Mouse (Mus musculus) neural tube, embryonic 15.5 days (tissue): ENCODE results near the gene Epb41l1. TPM values are rescaled to one million over a fixed set of nuclear protein-coding genes. Genes with fewer than 3 reads are reported as not detected.

Experiments
- ATAC-seq: fragments of 200-750 bp; cut with Nextera tagmentation; 2 replicates; pipeline ENCODE4 v1.8.0; 2017; ENCODE audit warnings: mild to moderate bottlenecking, moderate TSS enrichment, moderate library complexity; ENCODE audit not compliant: low FRiP score
- H3K27ac ChIP-seq: fragments of 300-500 bp; sonication (generic); replicated peaks from 2 replicates; pipeline ENCODE4 v1.5.1; 2015; ENCODE audit warnings: mild to moderate bottlenecking, inconsistent platforms
- H3K27me3 ChIP-seq: fragments of 300-500 bp; sonication (generic); replicated peaks from 2 replicates; pipeline ENCODE4 v1.6.1; 2015; ENCODE audit warnings: inconsistent platforms
- H3K36me3 ChIP-seq: fragments of 300-500 bp; sonication (generic); 2 replicates; pipeline ENCODE4 v1.6.1; 2015; ENCODE audit warnings: inconsistent platforms
- H3K4me1 ChIP-seq: fragments of 300-500 bp; sonication (generic); 2 replicates; pipeline ENCODE4 v1.6.1; 2015; ENCODE audit warnings: inconsistent platforms
- H3K4me2 ChIP-seq: fragments of 300-500 bp; sonication (generic); 2 replicates; pipeline ENCODE4 v1.6.1; 2015; ENCODE audit warnings: inconsistent platforms, mild to moderate bottlenecking, moderate library complexity
- H3K4me3 ChIP-seq: fragments of 300-500 bp; sonication (generic); replicated peaks from 2 replicates; pipeline ENCODE4 v1.5.1; 2015; ENCODE audit warnings: mild to moderate bottlenecking, inconsistent platforms
- H3K9ac ChIP-seq: fragments of 300-500 bp; sonication (generic); replicated peaks from 2 replicates; pipeline ENCODE4 v1.6.1; 2015; ENCODE audit warnings: mild to moderate bottlenecking, inconsistent platforms
- H3K9me3 ChIP-seq: fragments of 300-500 bp; sonication (generic); replicated peaks from 2 replicates; pipeline ENCODE4 v1.6.1; 2016; ENCODE audit warnings: inconsistent platforms
- WGBS: fragments of 180-500 bp; shearing (Covaris S2); methylation state at CpG from one replicate; pipeline ENCODE4 v1.1.7; 2015; ENCODE audit warnings: mixed read lengths; 5-methylcytosine and 5-hydroxymethylcytosine counted together
- polyA plus RNA-seq: library from polyadenylated mRNA; unstranded; fragments of >200 nt; fragmentation: Nextera tagmentation; extraction: Ambion mirVana; gene quantifications from 2 replicates; pipeline ENCODE4 v1.2.1, GENCODE M21; 2015

The Epb41l1 gene
- polyA plus RNA-seq, 1 experiment from 2014 or later, result 14.8 TPM

DNA sequence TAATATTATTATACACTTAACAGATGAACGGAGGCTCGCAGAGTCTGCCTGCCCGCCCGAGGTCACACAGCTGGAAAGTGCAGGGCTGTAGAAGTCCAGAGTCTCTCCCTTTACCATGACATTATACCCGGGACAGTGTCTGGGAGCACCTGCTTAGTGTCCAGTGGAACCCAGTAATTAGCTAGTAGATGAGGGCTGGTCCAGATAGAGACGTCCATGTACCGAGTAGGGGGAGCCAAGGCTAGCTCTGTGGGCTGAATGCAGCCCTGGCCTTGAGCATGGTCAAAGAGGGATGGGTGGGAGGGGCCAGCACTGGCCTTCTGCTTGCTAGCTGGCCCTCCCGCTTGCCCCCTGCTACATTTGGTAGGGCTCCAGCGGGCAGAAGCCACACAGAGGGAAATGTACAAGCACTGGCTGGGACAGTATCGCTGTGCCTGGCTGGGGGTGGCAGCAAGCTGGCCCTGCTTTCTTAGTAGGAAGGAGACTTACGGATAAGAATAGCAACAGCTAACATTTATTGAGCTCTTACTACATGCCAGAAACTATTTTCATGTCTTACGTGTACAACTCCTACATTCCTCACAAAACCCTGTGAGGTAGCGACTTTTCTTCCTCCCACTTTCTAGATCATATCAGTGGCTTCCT is 57.5 kb downstream of the Epb41l1 start:
- Histone ChIP-seq H3K4me3 (no peak overlapping the region), H3K27ac (no peak overlapping the region), H3K9me3 (no peaks in the 10 kb centered on the region), H3K9ac (no peak overlapping the region), H3K36me3 (no peaks in the 10 kb centered on the region), H3K4me1 (peaks cover 44% of the 10 kb centered on the region), H3K27me3 (no peaks in the 10 kb centered on the region), H3K4me2 (no peak overlapping the region)
- 81% methylated on average over 13 of the region's 13 CpGs for WGBS
- no peak for ATAC-seq

GRCm38 (mm10) chr2:156479833-156480232 is 59.1 kb downstream of the Epb41l1 start:
- Histone ChIP-seq H3K4me2 (no peak overlapping the region), H3K27ac (no peak overlapping the region), H3K4me3 (no peak overlapping the region), H3K9ac (no peak overlapping the region), H3K27me3 (no peaks in the 10 kb centered on the region), H3K36me3 (no peaks in the 10 kb centered on the region), H3K9me3 (no peaks in the 10 kb centered on the region), H3K4me1 (peaks cover 30% of the 10 kb centered on the region)
- no peak for ATAC-seq
- 72% methylated on average over 7 of the region's 7 CpGs for whole genome bisulfite sequencing

GRCm38 (mm10) chr2:156480267-156480666 is 59.6 kb downstream of the Epb41l1 start:
- no peak overlapping the region for H3K9ac ChIP-seq
- H3K4me1 ChIP-seq, result peaks cover 26% of the 10 kb centered on the region
- ATAC-seq, result no peak
- no peak overlapping the region for H3K4me3 ChIP-seq
- H3K36me3 ChIP-seq, result no peaks in the 10 kb centered on the region
- no peak overlapping the region for H3K27ac ChIP-seq
- H3K4me2 ChIP-seq, result no peak overlapping the region
- no peaks in the 10 kb centered on the region for H3K9me3 ChIP-seq
- no peaks in the 10 kb centered on the region for H3K27me3 ChIP-seq
- 86% methylated on average over 7 of the region's 7 CpGs for WGBS

- Histone ChIP-seq H3K4me2 (no peak overlapping the region), H3K36me3 (no peaks in the 10 kb centered on the region; the same call in 1 of the 2 replicates), H3K27ac (no peak overlapping the region), H3K4me1 (peaks cover 7% of the 10 kb centered on the region), H3K27me3 (no peaks in the 10 kb centered on the region), H3K4me3 (no peak overlapping the region), H3K9me3 (no peaks in the 10 kb centered on the region), H3K9ac (no peak overlapping the region)
- 37% methylated on average over 13 of the region's 13 CpGs for WGBS
- ATAC-seq, result no peak
Observed at GRCm38 (mm10) chr2:156482299-156482698, 61.6 kb downstream of the Epb41l1 start.

- WGBS, result 90% methylated on average over 3 of the region's 3 CpGs
- no peak overlapping the region for H3K4me2 ChIP-seq
Observed at GRCm38 (mm10) chr2:156482764-156483163, 62.1 kb downstream of the Epb41l1 start.

GRCm38 (mm10) chr2:156483204-156483603 is 62.5 kb downstream of the Epb41l1 start:
- Histone ChIP-seq H3K4me1 (peaks cover under 1% of the 10 kb centered on the region), H3K27me3 (no peaks in the 10 kb centered on the region), H3K9ac (no peak overlapping the region), H3K4me2 (no peak overlapping the region), H3K4me3 (no peak overlapping the region), H3K36me3 (no peaks in the 10 kb centered on the region; the same call in 1 of the 2 replicates), H3K9me3 (no peaks in the 10 kb centered on the region), H3K27ac (no peak overlapping the region)
- 87% methylated on average over 7 of the region's 7 CpGs for WGBS
- no peak for ATAC-seq

More at GRCm38 (mm10) chr2:156482764-156483163, 62.1 kb downstream of the Epb41l1 start:
- Histone ChIP-seq H3K9me3 (no peaks in the 10 kb centered on the region), H3K4me3 (no peak overlapping the region), H3K27ac (no peak overlapping the region), H3K4me1 (peaks cover 4% of the 10 kb centered on the region), H3K9ac (no peak overlapping the region), H3K27me3 (no peaks in the 10 kb centered on the region), H3K36me3 (no peaks in the 10 kb centered on the region; the same call in 1 of the 2 replicates)
- ATAC-seq, result no peak

GRCm38 (mm10) chr2:156486086-156486751 is 65.5 kb downstream of the Epb41l1 start:
- ATAC-seq, result no peak
- no peaks in the 10 kb centered on the region for H3K27me3 ChIP-seq
- peaks cover 13% of the 10 kb centered on the region for H3K4me1 ChIP-seq
- no peak overlapping the region for H3K4me3 ChIP-seq
- no peak overlapping the region for H3K4me2 ChIP-seq
- H3K9me3 ChIP-seq, result no peaks in the 10 kb centered on the region
- no peak overlapping the region for H3K27ac ChIP-seq
- 97% methylated on average over 12 of the region's 12 CpGs for WGBS
- no peak overlapping the region for H3K9ac ChIP-seq
- no peaks in the 10 kb centered on the region; the same call in 1 of the 2 replicates for H3K36me3 ChIP-seq

DNA sequence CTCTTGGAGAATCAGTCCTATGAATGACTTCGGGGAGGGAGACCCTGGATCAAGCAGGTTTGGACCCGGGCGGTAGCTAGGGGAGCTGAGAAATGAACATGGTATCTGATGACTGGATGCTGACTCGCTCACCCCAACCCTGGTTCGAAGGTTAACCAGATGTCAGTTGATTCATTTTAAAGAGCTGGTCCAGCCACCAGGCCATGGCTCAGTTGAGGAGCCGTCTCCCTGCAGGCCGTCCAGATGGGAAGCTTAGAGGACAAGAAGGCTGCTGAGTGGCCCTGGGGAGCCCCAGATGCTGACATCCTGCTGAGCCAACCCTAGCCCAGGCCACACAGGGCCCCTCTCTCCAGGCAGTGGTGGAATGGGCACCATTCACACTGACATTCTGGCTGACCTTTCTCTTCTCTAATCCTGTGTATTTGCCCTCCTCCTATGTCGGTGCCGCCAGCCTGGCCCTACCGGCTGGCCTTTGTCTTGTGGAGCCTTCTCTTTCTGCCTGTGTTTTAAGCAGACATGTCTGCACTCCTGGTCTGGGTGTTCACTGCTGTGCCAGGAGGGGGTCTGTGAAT is 67.0 kb downstream of the Epb41l1 start:
- Histone ChIP-seq H3K27ac (no peak overlapping the region), H3K9ac (no peak overlapping the region), H3K4me3 (no peak overlapping the region), H3K27me3 (no peaks in the 10 kb centered on the region), H3K36me3 (no peaks in the 10 kb centered on the region; the same call in 1 of the 2 replicates), H3K4me2 (no peak overlapping the region), H3K4me1 (peaks cover 16% of the 10 kb centered on the region), H3K9me3 (no peaks in the 10 kb centered on the region)
- ATAC-seq, result no peak
- 75% methylated on average over 10 of the region's 10 CpGs for WGBS

DNA sequence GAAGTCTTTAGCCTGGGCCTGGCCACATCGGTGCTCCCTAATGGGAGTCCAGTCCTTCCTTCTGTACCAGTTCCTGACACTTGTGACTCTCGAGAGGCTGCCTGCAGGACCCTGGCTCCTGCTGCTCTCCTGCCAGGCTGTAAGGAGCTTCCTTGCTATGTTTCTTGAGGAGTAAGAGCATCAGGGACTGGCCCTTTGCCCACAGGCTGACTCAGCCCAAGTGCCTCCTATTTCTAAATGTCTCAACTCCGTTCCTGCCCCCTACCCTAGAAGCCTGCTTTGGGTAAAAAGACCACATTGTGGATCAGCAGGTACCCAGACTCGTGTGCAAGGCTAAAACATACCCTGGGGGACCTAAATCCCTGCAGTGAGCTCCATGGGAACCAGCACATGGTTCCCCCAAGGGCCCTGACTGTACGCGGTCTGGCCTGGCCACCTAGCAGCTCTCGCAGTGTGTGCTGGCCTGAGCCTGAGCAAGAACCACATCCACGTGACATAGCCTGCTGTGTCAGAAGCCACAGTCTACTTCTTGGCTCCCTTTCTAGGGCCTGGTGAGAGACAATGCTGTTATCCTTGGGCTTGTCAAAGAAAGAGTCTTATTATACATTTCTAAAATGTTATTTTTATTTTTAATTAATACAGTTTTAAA is 67.6 kb downstream of the Epb41l1 start:
- no peaks in the 10 kb centered on the region for H3K27me3 ChIP-seq
- H3K4me1 ChIP-seq, result peaks cover 21% of the 10 kb centered on the region
- H3K9ac ChIP-seq, result no peak overlapping the region
- H3K9me3 ChIP-seq, result no peaks in the 10 kb centered on the region
- ATAC-seq, result no peak
- H3K4me2 ChIP-seq, result no peak overlapping the region
- H3K4me3 ChIP-seq, result no peak overlapping the region
- H3K27ac ChIP-seq, result no peak overlapping the region
- 71% methylated on average over 8 of the region's 8 CpGs for WGBS
- H3K36me3 ChIP-seq, result no peaks in the 10 kb centered on the region; the same call in 1 of the 2 replicates

DNA sequence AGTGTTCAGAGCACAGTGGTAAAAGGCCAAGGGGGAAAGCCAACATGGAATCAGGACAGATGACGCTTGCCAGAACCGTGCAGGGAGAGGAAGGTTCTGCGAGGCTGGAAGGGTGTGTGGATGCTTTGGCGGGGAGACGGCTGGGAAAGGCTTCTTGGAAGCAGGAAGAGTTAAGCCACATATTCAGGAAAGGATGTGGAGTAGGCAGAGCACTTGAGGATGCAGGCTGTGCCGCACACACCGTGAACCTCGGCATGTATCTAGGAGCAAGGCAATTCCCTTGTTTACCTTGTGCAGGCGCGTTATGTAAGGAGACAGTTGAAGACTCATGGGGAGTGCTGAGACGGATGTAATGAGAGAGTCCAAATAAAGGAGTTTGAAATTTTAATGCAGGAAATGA is 69.5 kb downstream of the Epb41l1 start:
- WGBS, result 72% methylated on average over 11 of the region's 11 CpGs
- ATAC-seq, result no peak
- Histone ChIP-seq H3K4me2 (no peak overlapping the region), H3K27ac (0 out of 2 replicates have a peak overlapping the region, but pooled peaks have one; percentile 6), H3K36me3 (peaks cover 11% of the 10 kb centered on the region), H3K9ac (no peak overlapping the region), H3K4me3 (no peak overlapping the region), H3K27me3 (no peaks in the 10 kb centered on the region), H3K4me1 (peaks cover 27% of the 10 kb centered on the region), H3K9me3 (no peaks in the 10 kb centered on the region)

GRCm38 (mm10) chr2:156491796-156492195 is 71.1 kb downstream of the Epb41l1 start:
- Histone ChIP-seq H3K9ac (no peak overlapping the region), H3K4me2 (no peak overlapping the region), H3K27me3 (no peaks in the 10 kb centered on the region), H3K4me3 (no peak overlapping the region), H3K4me1 (peaks cover 27% of the 10 kb centered on the region), H3K9me3 (no peaks in the 10 kb centered on the region), H3K27ac (no peak overlapping the region), H3K36me3 (peaks cover 25% of the 10 kb centered on the region)
- no peak for ATAC-seq
- 68% methylated on average over 5 of the region's 5 CpGs for WGBS
